Mouse (Mus musculus) brain, embryonic 14.5 days (tissue): Measurements from ENCODE around the gene Zpbp2. TPM values are rescaled to one million over a fixed set of nuclear protein-coding genes. Genes with fewer than 3 reads are reported as not detected.
"Not testable (repeated sequence)": the region's sequence is repeated elsewhere in the genome, so short reads cannot be mapped to it uniquely, and the experiment has no call there.

Experiments used
- DNase-seq: peaks from one replicate; pipeline ENCODE4 v3.0.0-alpha.2; 2011; ENCODE audit warnings: low read depth
- CTCF ChIP-seq: fragments of 200-500 bp; IDR thresholded peaks from 2 replicates; pipeline ENCODE4 v1.5.1; 2012; ENCODE audit warnings: inconsistent platforms, mild to moderate bottlenecking, moderate library complexity, borderline replicate concordance; ENCODE audit not compliant: insufficient read depth, insufficient read length; ENCODE audit errors: extremely low read depth
- POLR2A ChIP-seq: fragments of 200-500 bp; IDR thresholded peaks from 2 replicates; pipeline ENCODE4 v1.6.1; 2012; ENCODE audit warnings: mild to moderate bottlenecking, inconsistent platforms, borderline replicate concordance; ENCODE audit not compliant: poor library complexity, insufficient read depth, insufficient read length, severe bottlenecking; ENCODE audit errors: extremely low read depth
- polyA plus RNA-seq: library from polyadenylated mRNA; depleted of rRNA; stranded (reverse); fragments of >200 nt; gene quantifications from 2 replicates; pipeline ENCODE4 v1.2.3, GENCODE M21; 2012; rRNA removed

Gene Zpbp2
- polyA plus RNA-seq, 1 experiment, result 0.30 TPM

GRCm38 (mm10) chr11:98595955-98596354, 45.1 kb downstream of the Zpbp2 start:
- no peak for DNase-seq
- TF ChIP-seq POLR2A (no peak), CTCF (no peak)

- DNase-seq, result peak; percentile 58
- no peak for TF ChIP-seq POLR2A
- peak; percentile 70; the same call in 1 of the 2 replicates for TF ChIP-seq CTCF
Observed at GRCm38 (mm10) chr11:98597363-98597762, 46.5 kb downstream of the Zpbp2 start.

- DNase-seq, result no peak
- TF ChIP-seq CTCF (no peak), POLR2A (no peak)
Observed at GRCm38 (mm10) chr11:98597991-98598390, 47.1 kb downstream of the Zpbp2 start, which contains the start of gene Lrrc3c. Lrrc3c (plus strand) TSS chr11:98598291.

- peak; percentile 39 for DNase-seq
- TF ChIP-seq POLR2A (no peak), CTCF (no peak)
Observed at GRCm38 (mm10) chr11:98598851-98599290, 48.0 kb downstream of the Zpbp2 start.

GRCm38 (mm10) chr11:98599291-98599690, 48.4 kb downstream of the Zpbp2 start:
- DNase-seq, result no peak
- TF ChIP-seq POLR2A (no peak), CTCF (no peak)

GRCm38 (mm10) chr11:98602090-98602690, 51.3 kb downstream of the Zpbp2 start:
- DNase-seq, result peak; percentile 17
- TF ChIP-seq CTCF (no peak), POLR2A (no peak)

GRCm38 (mm10) chr11:98603953-98604352, 53.1 kb downstream of the Zpbp2 start:
- no peak for DNase-seq
- TF ChIP-seq POLR2A, result no peak
- no peak for TF ChIP-seq CTCF

- not testable (repeated sequence) for DNase-seq
Observed at GRCm38 (mm10) chr11:98604911-98605310, 54.0 kb downstream of the Zpbp2 start.

- DNase-seq, result peak; percentile 81
- TF ChIP-seq CTCF, result peak; percentile 63; the same call in 1 of the 2 replicates
- no peak for TF ChIP-seq POLR2A
Observed at GRCm38 (mm10) chr11:98606763-98607162, 55.9 kb downstream of the Zpbp2 start.

Other genes starting within 250 kb of the Zpbp2 start
- 52.0 and 101 TPM in 2 replicates for gene Neurod2, start 221.4 kb upstream of the Zpbp2 start, polyA plus RNA-seq
- 6.9 and 18.2 TPM in 2 replicates for gene Ppp1r1b, start 202.7 kb upstream of the Zpbp2 start, polyA plus RNA-seq
- 66.1 and 124 TPM in 2 replicates for gene Stard3, start 192.7 kb upstream of the Zpbp2 start, polyA plus RNA-seq
- 0.38 and 0.48 TPM in 2 replicates for gene Tcap, start 167.3 kb upstream of the Zpbp2 start, polyA plus RNA-seq
- gene Pnmt, start 164.6 kb upstream of the Zpbp2 start, polyA plus RNA-seq, result 0.88 and 1.6 TPM in 2 replicates
- gene Pgap3, start 150.6 kb upstream of the Zpbp2 start, polyA plus RNA-seq, result 12.0 and 16.9 TPM in 2 replicates
- gene Erbb2, start 138.6 kb upstream of the Zpbp2 start, polyA plus RNA-seq, result 7.4 and 10.4 TPM in 2 replicates
- gene Mien1, start 112.1 kb upstream of the Zpbp2 start, polyA plus RNA-seq, result 130 and 147 TPM in 2 replicates
- gene Grb7, start 104.7 kb upstream of the Zpbp2 start, polyA plus RNA-seq, result 0.83 and 1.0 TPM in 2 replicates
- gene Ikzf3, start 5.1 kb upstream of the Zpbp2 start, polyA plus RNA-seq, result 0.07 and 0.20 TPM in 2 replicates
- gene Ormdl3, start 36.3 kb downstream of the Zpbp2 start, polyA plus RNA-seq, result 80.6 and 94.6 TPM in 2 replicates
- gene Lrrc3c, start 47.2 kb downstream of the Zpbp2 start, polyA plus RNA-seq, result not detected in 2 replicates
- gene Gm12355, start 74.6 kb downstream of the Zpbp2 start, polyA plus RNA-seq, result 0.08 and 0.33 TPM in 2 replicates
- gene Gsdma3, start 75.3 kb downstream of the Zpbp2 start, polyA plus RNA-seq, result not detected in 2 replicates
- not detected in 2 replicates for gene Gsdma2, start 95.7 kb downstream of the Zpbp2 start, polyA plus RNA-seq
- 0.09 TPM in 1 of 2 replicates, not detected in the other for gene Gsdma, start 113.3 kb downstream of the Zpbp2 start, polyA plus RNA-seq
- 201 and 217 TPM in 2 replicates for gene Psmd3, start 131.5 kb downstream of the Zpbp2 start, polyA plus RNA-seq
- 0.10 TPM in 1 of 2 replicates, not detected in the other for gene Csf3, start 150.2 kb downstream of the Zpbp2 start, polyA plus RNA-seq
- 134 and 170 TPM in 2 replicates for gene Med24, start 178.3 kb downstream of the Zpbp2 start, polyA plus RNA-seq
- gene Thra, start 189.5 kb downstream of the Zpbp2 start, polyA plus RNA-seq, result 600 and 616 TPM in 2 replicates
- gene Nr1d1, start 224.2 kb downstream of the Zpbp2 start, polyA plus RNA-seq, result 3.6 and 4.1 TPM in 2 replicates
- 92.1 and 104 TPM in 2 replicates for gene Msl1, start 244.4 kb downstream of the Zpbp2 start, polyA plus RNA-seq